Mouse (Mus musculus): ENCODE data around the gene Nell2. TPM values are rescaled to one million over a fixed set of nuclear protein-coding genes. Genes with fewer than 3 reads are reported as not detected.

Gene Nell2
- polyA plus RNA-seq, 1 experiment from 2014 or later: 0.17 TPM

DNA sequence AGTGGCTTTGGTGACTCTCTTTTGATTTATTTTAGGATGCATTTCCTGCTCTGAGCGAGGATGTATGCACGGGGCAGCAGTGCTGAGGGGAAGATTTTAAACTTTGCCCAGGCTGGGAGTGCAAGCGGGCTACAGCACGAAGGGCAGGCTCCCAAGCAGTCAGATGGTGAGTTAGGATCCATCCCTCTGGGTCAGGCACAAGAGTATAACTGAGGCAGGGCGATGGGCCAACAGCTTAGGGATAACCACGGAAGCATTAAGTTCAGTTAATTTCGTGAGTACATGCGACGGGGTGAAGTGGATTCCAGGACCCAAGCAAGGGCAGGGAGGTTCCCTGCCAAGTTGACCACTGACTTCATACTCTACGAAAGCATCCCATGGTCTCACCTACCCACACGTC is 83.8 kb downstream of the Nell2 start:
- no peaks in the 10 kb centered on the region for H3K9me3 ChIP-seq (ENCODE audit: low read length)
- H3K27ac ChIP-seq (ENCODE audit: low read length): no peak overlapping the region
- no peak for TF ChIP-seq EP300 (IDR thresholded peaks at IDR 0.05)
- no peak for TF ChIP-seq CTCF (IDR thresholded peaks at IDR 0.05)
- no peaks in the 10 kb centered on the region for H3K36me3 ChIP-seq (ENCODE audit: insufficient read depth, low read length)
- H3K4me3 ChIP-seq (ENCODE audit: low read depth, low read length): no peak overlapping the region
- no peak overlapping the region for H3K9ac ChIP-seq (replicated peaks; ENCODE audit: low read depth)
- H3K27me3 ChIP-seq (replicated peaks; ENCODE audit: insufficient read depth, low read length): no peaks in the 10 kb centered on the region
- 66% methylated on average over 11 of the region's 11 CpGs for WGBS
- H3K4me2 ChIP-seq (replicated peaks; ENCODE audit: low read depth, low read length): no peak overlapping the region
- no peaks in the 10 kb centered on the region for H3K4me1 ChIP-seq (ENCODE audit: insufficient read depth, low read depth, low read length)
- DNase-seq (ENCODE audit: low spot score) (no peak), ATAC-seq (no peak)

DNA sequence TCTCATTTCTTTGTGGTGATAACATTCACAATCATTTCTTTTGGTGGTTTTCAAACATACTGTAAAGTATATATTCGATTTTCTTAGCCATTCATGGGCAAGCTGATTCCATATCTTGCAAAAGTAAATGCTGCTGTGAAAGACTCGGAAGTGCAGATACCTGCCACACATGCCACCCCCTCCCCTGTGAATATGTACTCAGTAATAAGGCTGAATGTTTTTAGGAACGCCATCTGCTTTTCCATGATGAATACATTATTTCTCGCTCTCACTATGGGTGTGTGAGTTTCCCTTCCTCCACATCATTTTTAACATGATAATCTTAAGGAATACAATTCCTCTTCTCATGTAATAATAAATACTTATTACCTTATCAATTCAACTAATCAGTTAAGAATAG is 90.6 kb downstream of the Nell2 start:
- Histone ChIP-seq H3K27me3 (replicated peaks; ENCODE audit: insufficient read depth, low read length) (no peaks in the 10 kb centered on the region), H3K27ac (ENCODE audit: low read length) (no peak overlapping the region), H3K4me2 (replicated peaks; ENCODE audit: low read depth, low read length) (no peak overlapping the region), H3K9ac (replicated peaks; ENCODE audit: low read depth) (no peak overlapping the region), H3K4me1 (ENCODE audit: insufficient read depth, low read depth, low read length) (no peaks in the 10 kb centered on the region), H3K9me3 (ENCODE audit: low read length) (no peaks in the 10 kb centered on the region), H3K36me3 (ENCODE audit: insufficient read depth, low read length) (no peaks in the 10 kb centered on the region), H3K4me3 (ENCODE audit: low read depth, low read length) (no peak overlapping the region)
- 89% methylated on average over 4 of the region's 4 CpGs for WGBS
- no peak for ATAC-seq
- DNase-seq (ENCODE audit: low spot score): no peak
- no peak for TF ChIP-seq EP300 (IDR thresholded peaks at IDR 0.05)
- TF ChIP-seq CTCF (IDR thresholded peaks at IDR 0.05): no peak

DNA sequence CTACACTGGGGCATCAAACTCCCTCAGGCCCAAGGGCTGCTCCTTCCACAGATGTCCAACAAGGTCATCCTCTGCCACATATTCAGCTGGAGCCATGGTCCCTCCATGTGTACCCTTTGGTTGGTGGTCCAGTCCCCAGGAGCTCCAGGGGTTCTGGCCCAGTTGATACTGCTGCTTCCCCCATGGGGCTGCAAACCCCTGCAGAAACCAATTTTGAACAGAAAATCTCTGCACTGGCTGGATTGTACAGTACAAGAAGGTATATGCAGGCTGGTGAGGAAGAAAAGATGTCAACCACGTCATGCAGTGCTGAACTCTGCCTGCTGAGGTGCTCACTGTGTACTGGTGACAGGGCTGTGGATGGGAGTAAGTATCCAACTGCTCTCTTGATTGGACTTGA is 92.1 kb downstream of the Nell2 start:
- WGBS: 69% methylated on average over 1 of the region's 1 CpGs
- H3K4me2 ChIP-seq (replicated peaks; ENCODE audit: low read depth, low read length): no peak overlapping the region
- H3K36me3 ChIP-seq (ENCODE audit: insufficient read depth, low read length): no peaks in the 10 kb centered on the region
- no peak overlapping the region for H3K9ac ChIP-seq (replicated peaks; ENCODE audit: low read depth)
- no peaks in the 10 kb centered on the region for H3K9me3 ChIP-seq (ENCODE audit: low read length)
- TF ChIP-seq CTCF (IDR thresholded peaks at IDR 0.05): no peak
- no peak for TF ChIP-seq EP300 (IDR thresholded peaks at IDR 0.05)
- no peaks in the 10 kb centered on the region for H3K27me3 ChIP-seq (replicated peaks; ENCODE audit: insufficient read depth, low read length)
- no peaks in the 10 kb centered on the region for H3K4me1 ChIP-seq (ENCODE audit: insufficient read depth, low read depth, low read length)
- H3K4me3 ChIP-seq (ENCODE audit: low read depth, low read length): no peak overlapping the region
- H3K27ac ChIP-seq (ENCODE audit: low read length): no peak overlapping the region
- no peak for DNase-seq (ENCODE audit: low spot score)
- ATAC-seq: no peak

DNA sequence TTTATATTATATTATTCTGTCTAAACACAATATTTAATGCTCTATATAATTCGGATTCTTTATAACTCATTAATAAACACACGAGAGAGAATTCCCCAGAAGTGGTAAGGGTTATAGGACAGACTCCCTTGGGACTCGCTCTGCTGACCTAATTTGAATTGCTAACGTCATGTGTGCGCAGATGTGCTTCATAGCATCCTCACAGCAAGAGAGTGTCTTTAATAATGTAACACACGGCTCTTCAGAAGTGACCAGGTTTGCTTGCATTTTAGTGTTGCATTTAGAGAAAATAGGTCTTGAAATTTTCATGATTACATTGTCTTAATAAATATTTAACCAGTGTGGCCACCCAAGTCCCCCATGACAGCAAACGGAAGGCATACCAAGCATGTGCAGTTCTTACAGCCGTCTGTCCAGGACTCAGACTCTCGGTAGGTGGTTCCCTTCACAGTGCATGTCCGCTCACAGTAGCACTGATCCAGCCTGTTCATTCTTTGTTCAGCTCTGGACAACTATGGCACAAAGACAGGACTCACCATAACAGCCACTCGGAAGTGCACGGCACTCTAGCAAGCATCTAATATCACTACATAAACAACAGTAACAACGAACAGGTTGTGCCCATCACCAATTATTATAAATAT is 97.1 kb downstream of the Nell2 start:
- no peaks in the 10 kb centered on the region for H3K4me1 ChIP-seq (ENCODE audit: insufficient read depth, low read depth, low read length)
- no peaks in the 10 kb centered on the region for H3K36me3 ChIP-seq (ENCODE audit: insufficient read depth, low read length)
- no peak overlapping the region for H3K4me3 ChIP-seq (ENCODE audit: low read depth, low read length)
- 75% methylated on average over 13 of the region's 13 CpGs for WGBS
- no peak overlapping the region for H3K9ac ChIP-seq (replicated peaks; ENCODE audit: low read depth)
- no peaks in the 10 kb centered on the region for H3K9me3 ChIP-seq (ENCODE audit: low read length)
- no peak overlapping the region for H3K27ac ChIP-seq (ENCODE audit: low read length)
- ATAC-seq (no peak), DNase-seq (ENCODE audit: low spot score) (no peak)
- TF ChIP-seq CTCF (IDR thresholded peaks at IDR 0.05) (no peak), EP300 (IDR thresholded peaks at IDR 0.05) (no peak)
- H3K4me2 ChIP-seq (replicated peaks; ENCODE audit: low read depth, low read length): no peak overlapping the region
- no peaks in the 10 kb centered on the region for H3K27me3 ChIP-seq (replicated peaks; ENCODE audit: insufficient read depth, low read length)

DNA sequence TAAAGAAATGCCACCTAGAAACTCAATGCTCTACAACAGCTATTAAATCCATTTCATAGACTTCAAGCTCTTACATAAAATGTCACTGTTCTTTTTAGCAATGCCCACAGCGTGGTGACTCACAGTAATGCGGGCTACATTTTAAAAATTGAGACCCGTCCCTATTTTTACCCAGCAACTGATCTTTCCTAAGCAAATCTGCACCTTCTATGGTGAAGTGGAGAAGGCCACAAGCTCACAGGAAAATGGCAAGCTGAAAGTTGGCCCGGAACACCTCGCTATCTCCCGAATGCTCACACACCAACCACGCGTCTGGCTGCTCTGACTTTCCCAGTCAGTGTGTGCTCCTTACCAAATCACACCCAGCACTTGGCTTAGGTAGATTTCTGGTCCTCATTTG is 98.4 kb downstream of the Nell2 start:
- Histone ChIP-seq H3K27me3 (replicated peaks; ENCODE audit: insufficient read depth, low read length) (no peaks in the 10 kb centered on the region), H3K4me3 (ENCODE audit: low read depth, low read length) (no peak overlapping the region), H3K36me3 (ENCODE audit: insufficient read depth, low read length) (no peaks in the 10 kb centered on the region), H3K4me1 (ENCODE audit: insufficient read depth, low read depth, low read length) (no peaks in the 10 kb centered on the region), H3K4me2 (replicated peaks; ENCODE audit: low read depth, low read length) (no peak overlapping the region), H3K9me3 (ENCODE audit: low read length) (no peaks in the 10 kb centered on the region), H3K27ac (ENCODE audit: low read length) (no peak overlapping the region), H3K9ac (replicated peaks; ENCODE audit: low read depth) (no peak overlapping the region)
- ATAC-seq (no peak), DNase-seq (ENCODE audit: low spot score) (no peak)
- no peak for TF ChIP-seq CTCF (IDR thresholded peaks at IDR 0.05)
- no peak for TF ChIP-seq EP300 (IDR thresholded peaks at IDR 0.05)
- 91% methylated on average over 8 of the region's 8 CpGs for WGBS

DNA sequence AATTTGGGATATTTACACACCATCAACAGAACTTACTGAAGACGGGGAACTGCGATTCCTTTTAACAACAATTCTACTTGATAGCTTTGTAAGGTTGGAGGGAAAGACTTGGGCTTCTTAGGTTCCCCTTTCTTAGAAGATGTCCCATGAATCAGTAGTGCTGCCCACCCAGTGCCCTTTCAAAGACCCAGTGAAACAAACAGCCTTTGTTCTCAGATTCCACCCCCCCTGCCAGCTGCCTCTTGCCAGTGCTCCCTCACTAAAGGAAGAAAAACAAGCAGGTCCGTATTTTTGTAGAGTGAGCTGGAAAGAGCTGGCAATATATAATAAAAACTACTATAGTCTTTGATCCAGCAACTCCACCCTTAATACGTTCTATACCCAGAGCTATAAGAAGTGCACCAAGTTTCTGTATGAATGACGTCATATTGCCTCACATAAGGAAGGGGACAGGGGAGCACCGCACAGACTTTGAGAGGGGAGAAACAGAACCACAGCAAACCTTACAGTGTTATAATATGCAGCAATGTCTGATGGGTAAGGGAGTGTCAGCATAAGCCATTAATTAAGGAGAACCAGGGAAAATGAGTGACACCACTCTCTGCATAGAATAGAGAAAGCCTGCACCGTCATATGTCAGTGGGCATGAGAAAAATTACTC is 100.2 kb downstream of the Nell2 start:
- no peaks in the 10 kb centered on the region for H3K36me3 ChIP-seq (ENCODE audit: insufficient read depth, low read length)
- no peaks in the 10 kb centered on the region for H3K9me3 ChIP-seq (ENCODE audit: low read length)
- WGBS: 68% methylated on average over 7 of the region's 7 CpGs
- ATAC-seq: no peak
- no peak overlapping the region for H3K4me2 ChIP-seq (replicated peaks; ENCODE audit: low read depth, low read length)
- H3K9ac ChIP-seq (replicated peaks; ENCODE audit: low read depth): no peak overlapping the region
- no peak overlapping the region for H3K4me3 ChIP-seq (ENCODE audit: low read depth, low read length)
- DNase-seq (ENCODE audit: low spot score): no peak
- no peaks in the 10 kb centered on the region for H3K27me3 ChIP-seq (replicated peaks; ENCODE audit: insufficient read depth, low read length)
- H3K4me1 ChIP-seq (ENCODE audit: insufficient read depth, low read depth, low read length): no peaks in the 10 kb centered on the region
- no peak for TF ChIP-seq CTCF (IDR thresholded peaks at IDR 0.05)
- TF ChIP-seq EP300 (IDR thresholded peaks at IDR 0.05): no peak
- no peak overlapping the region for H3K27ac ChIP-seq (ENCODE audit: low read length)

All from lung, postnatal 0 days (tissue).